Mouse (Mus musculus) stomach, postnatal 0 days (tissue): ENCODE measurements around the gene Eif2b5.

Experiments used
- CTCF ChIP-seq: IDR thresholded peaks from 2 replicates; pipeline ENCODE4 v1.5.1; 2016; ENCODE audit warnings: antibody characterized with exemption, low read depth, mild to moderate bottlenecking, moderate library complexity
- EP300 ChIP-seq: optimal IDR thresholded peaks from 2 replicates; pipeline ENCODE3; 2016; ENCODE audit warnings: antibody characterized with exemption

DNA sequence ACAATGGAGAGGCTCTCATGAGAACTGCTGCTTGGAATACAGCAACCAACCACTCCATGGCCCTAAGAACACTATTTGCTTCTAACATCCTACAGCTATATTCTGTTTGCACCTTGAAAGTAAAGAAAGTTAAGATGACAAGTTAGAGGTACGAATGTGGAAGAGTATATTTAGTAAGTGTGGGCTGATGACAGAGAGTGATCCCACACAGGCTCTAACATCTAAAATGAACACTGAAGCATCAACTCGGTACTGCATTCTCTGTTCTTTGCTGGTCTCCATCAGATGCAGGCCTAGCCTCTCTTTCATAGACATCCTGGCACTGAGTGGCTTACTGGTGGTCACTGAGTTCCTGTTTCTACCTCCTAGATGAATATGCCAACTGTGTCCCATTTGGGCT lies 9.4 kb upstream of the Eif2b5 start:
- no peak for TF ChIP-seq CTCF
- no peak for TF ChIP-seq EP300
